Mouse (Mus musculus) liver, embryonic 11.5 days (tissue): Measurements from ENCODE around the gene Mki67. TPM values are rescaled to one million over a fixed set of nuclear protein-coding genes. Genes with fewer than 3 reads are reported as not detected.
"Not testable (repeated sequence)": the region's sequence is repeated elsewhere in the genome, so short reads cannot be mapped to it uniquely, and the experiment has no call there.

Experiments
- ATAC-seq: fragments of 200-750 bp; cut with Nextera tagmentation; replicated peaks from 2 replicates; pipeline ENCODE4 v1.8.0; 2017; ENCODE audit warnings: moderate number of reproducible peaks, mild to moderate bottlenecking, moderate TSS enrichment, moderate library complexity; ENCODE audit not compliant: low FRiP score
- DNase-seq: peaks from one replicate; pipeline ENCODE4 v3.0.0-alpha.2; 2017; ENCODE audit warnings: low spot score
- H3K27ac ChIP-seq: fragments of 300-500 bp; sonication (generic); 2 replicates; pipeline ENCODE4 v1.5.1; 2014; ENCODE audit warnings: mild to moderate bottlenecking, low read depth, low read length, control low read depth
- H3K27me3 ChIP-seq: fragments of 300-500 bp; sonication (generic); replicated peaks from 2 replicates; pipeline ENCODE4 v1.6.1; 2014; ENCODE audit warnings: low read length, mixed read lengths; ENCODE audit not compliant: control insufficient read depth, insufficient read depth
- H3K36me3 ChIP-seq: fragments of 300-500 bp; sonication (generic); 2 replicates; pipeline ENCODE4 v1.6.1; 2014; ENCODE audit warnings: mild to moderate bottlenecking, low read length, moderate library complexity, mixed read lengths; ENCODE audit not compliant: control insufficient read depth, insufficient read depth
- H3K4me1 ChIP-seq: fragments of 300-500 bp; sonication (generic); replicated peaks from 2 replicates; pipeline ENCODE4 v1.6.1; 2014; ENCODE audit warnings: low read length, mixed read lengths; ENCODE audit not compliant: control insufficient read depth, insufficient read depth
- H3K4me2 ChIP-seq: fragments of 300-500 bp; sonication (generic); 2 replicates; pipeline ENCODE4 v1.6.1; 2014; ENCODE audit warnings: mild to moderate bottlenecking, control low read depth, moderate library complexity
- H3K4me3 ChIP-seq: fragments of 300-500 bp; sonication (generic); 2 replicates; pipeline ENCODE4 v1.5.1; 2014; ENCODE audit warnings: low read depth, low read length, control low read depth
- H3K9ac ChIP-seq: fragments of 300-500 bp; sonication (generic); 2 replicates; pipeline ENCODE4 v1.6.1; 2014; ENCODE audit warnings: low read depth, low read length, control low read depth
- H3K9me3 ChIP-seq: fragments of 300-500 bp; sonication (generic); 2 replicates; pipeline ENCODE4 v1.6.1; 2016; ENCODE audit warnings: low read length, inconsistent platforms, mixed read lengths; ENCODE audit not compliant: control insufficient read depth
- WGBS: fragments of 180-500 bp; shearing (Covaris S2); extraction: QIAGEN DNeasy Blood & Tissue Kit; methylation state at CpG from one replicate; pipeline ENCODE4 v1.1.7; 2014; 5-methylcytosine and 5-hydroxymethylcytosine counted together
- polyA plus RNA-seq: library from polyadenylated mRNA; unstranded; fragments of >200 nt; fragmentation: Nextera tagmentation; extraction: Ambion mirVana; gene quantifications from 2 replicates; pipeline ENCODE4 v1.2.1, GENCODE M21; 2014

Gene Mki67
- polyA plus RNA-seq, 1 experiment from 2014 or later = 79.3 TPM

GRCm38 (mm10) chr7:135710702-135711101 lies 5.5 kb downstream of the Mki67 start:
- Histone ChIP-seq H3K36me3 (peaks cover 55% of the 10 kb centered on the region), H3K4me2 (no peak overlapping the region), H3K4me3 (no peak overlapping the region), H3K27ac (no peak overlapping the region), H3K9ac (no peak overlapping the region), H3K4me1 (peaks cover 17% of the 10 kb centered on the region), H3K27me3 (no peaks in the 10 kb centered on the region), H3K9me3 (no peaks in the 10 kb centered on the region)
- WGBS = 73% methylated on average over 2 of the region's 2 CpGs
- ATAC-seq (no peak), DNase-seq (no peak)

- H3K36me3 ChIP-seq = peaks cover 88% of the 10 kb centered on the region
- H3K4me2 ChIP-seq = no peak overlapping the region
- H3K9ac ChIP-seq = no peak overlapping the region
- no peak overlapping the region for H3K27ac ChIP-seq
- ATAC-seq = no peak
- DNase-seq = no peak
- H3K27me3 ChIP-seq = no peaks in the 10 kb centered on the region
- 86% methylated on average over 6 of the region's 6 CpGs for WGBS
- H3K4me1 ChIP-seq = no peaks in the 10 kb centered on the region
- H3K9me3 ChIP-seq = no peaks in the 10 kb centered on the region
- H3K4me3 ChIP-seq = no peak overlapping the region
Observed at GRCm38 (mm10) chr7:135705753-135706152, 10.4 kb downstream of the Mki67 start.

- Histone ChIP-seq H3K27ac (no peak overlapping the region), H3K4me1 (no peaks in the 10 kb centered on the region), H3K4me3 (no peak overlapping the region), H3K9ac (no peak overlapping the region), H3K4me2 (no peak overlapping the region), H3K9me3 (no peaks in the 10 kb centered on the region), H3K36me3 (peaks cover 90% of the 10 kb centered on the region), H3K27me3 (no peaks in the 10 kb centered on the region)
- WGBS = 88% methylated on average over 1 of the region's 1 CpGs
- ATAC-seq (no peak), DNase-seq (no peak)
Observed at GRCm38 (mm10) chr7:135705083-135705482, 11.1 kb downstream of the Mki67 start.

- Histone ChIP-seq H3K9ac (no peak overlapping the region), H3K27me3 (no peaks in the 10 kb centered on the region), H3K27ac (no peak overlapping the region), H3K9me3 (no peaks in the 10 kb centered on the region), H3K4me3 (no peak overlapping the region), H3K4me2 (no peak overlapping the region), H3K4me1 (no peaks in the 10 kb centered on the region), H3K36me3 (peaks cover 91% of the 10 kb centered on the region)
- DNase-seq = no peak
- 93% methylated on average over 8 of the region's 8 CpGs for WGBS
- no peak for ATAC-seq
Observed at GRCm38 (mm10) chr7:135704251-135704650, 11.9 kb downstream of the Mki67 start.

GRCm38 (mm10) chr7:135703600-135704148 lies 12.5 kb downstream of the Mki67 start:
- Histone ChIP-seq H3K9me3 (no peaks in the 10 kb centered on the region), H3K27me3 (no peaks in the 10 kb centered on the region), H3K4me3 (no peak overlapping the region), H3K4me2 (no peak overlapping the region), H3K9ac (no peak overlapping the region), H3K36me3 (peaks cover 91% of the 10 kb centered on the region), H3K27ac (no peak overlapping the region), H3K4me1 (no peaks in the 10 kb centered on the region)
- no peak for DNase-seq
- ATAC-seq = no peak
- 87% methylated on average over 9 of the region's 9 CpGs for WGBS

- H3K4me2 ChIP-seq, ATAC-seq: not testable (repeated sequence)
Observed at GRCm38 (mm10) chr7:135699351-135699750, 16.8 kb downstream of the Mki67 start.

GRCm38 (mm10) chr7:135698362-135698761 lies 17.8 kb downstream of the Mki67 start:
- WGBS = 96% methylated on average over 2 of the region's 2 CpGs
- Histone ChIP-seq H3K4me3 (no peak overlapping the region), H3K9ac (no peak overlapping the region), H3K4me1 (no peaks in the 10 kb centered on the region), H3K36me3 (peaks cover 83% of the 10 kb centered on the region), H3K27me3 (no peaks in the 10 kb centered on the region), H3K27ac (no peak overlapping the region), H3K4me2 (no peak overlapping the region), H3K9me3 (no peaks in the 10 kb centered on the region)
- DNase-seq = no peak
- no peak for ATAC-seq

More at GRCm38 (mm10) chr7:135699351-135699750, 16.8 kb downstream of the Mki67 start:
- H3K36me3 ChIP-seq = peaks cover 89% of the 10 kb centered on the region
- WGBS = 93% methylated on average over 6 of the region's 6 CpGs
- not testable (repeated sequence) for H3K9me3 ChIP-seq, H3K9ac ChIP-seq, H3K27ac ChIP-seq, H3K27me3 ChIP-seq, DNase-seq, H3K4me1 ChIP-seq, H3K4me3 ChIP-seq

- not testable (repeated sequence) for H3K4me1 ChIP-seq, H3K9me3 ChIP-seq, DNase-seq, H3K4me3 ChIP-seq, ATAC-seq, H3K9ac ChIP-seq, H3K27ac ChIP-seq, H3K27me3 ChIP-seq, H3K4me2 ChIP-seq
- peaks cover 86% of the 10 kb centered on the region for H3K36me3 ChIP-seq
- WGBS = 94% methylated on average over 5 of the region's 5 CpGs
Observed at GRCm38 (mm10) chr7:135697021-135697740, 19.0 kb downstream of the Mki67 start.

GRCm38 (mm10) chr7:135696127-135696526 lies 20.0 kb downstream of the Mki67 start:
- Histone ChIP-seq H3K9ac (no peak overlapping the region), H3K4me1 (no peaks in the 10 kb centered on the region), H3K4me3 (no peak overlapping the region), H3K4me2 (no peak overlapping the region), H3K27me3 (no peaks in the 10 kb centered on the region), H3K27ac (no peak overlapping the region), H3K9me3 (no peaks in the 10 kb centered on the region), H3K36me3 (peaks cover 86% of the 10 kb centered on the region)
- DNase-seq (no peak), ATAC-seq (no peak)
- WGBS = 91% methylated on average over 4 of the region's 4 CpGs
